Mouse (Mus musculus): Measurements from ENCODE around the gene Psen1. TPM values are rescaled to one million over a fixed set of nuclear protein-coding genes. Genes with fewer than 3 reads are reported as not detected.

The Psen1 gene
- polyA plus RNA-seq (2012; rRNA removed), result 31.3 and 31.5 TPM in 2 replicates

DNA sequence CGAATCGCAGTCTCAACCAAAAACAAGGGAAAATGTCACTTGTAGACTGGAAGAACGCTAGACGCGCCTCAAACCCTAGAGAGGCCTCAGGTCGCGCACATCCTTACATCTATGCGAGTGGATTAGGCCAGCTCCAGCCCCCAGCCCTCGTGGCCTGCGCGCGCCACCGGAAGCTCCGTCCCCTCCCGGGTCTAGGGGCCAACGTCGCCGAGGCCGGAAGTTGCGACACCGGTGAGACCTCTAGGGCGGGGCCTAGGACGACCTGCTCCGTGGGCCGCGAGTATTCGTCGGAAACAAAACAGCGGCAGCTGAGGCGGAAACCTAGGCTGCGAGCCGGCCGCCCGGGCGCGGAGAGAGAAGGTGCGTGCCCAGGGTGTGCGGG, at the start of gene Psen1:
Gene Psen1, plus strand, starts transcription at position 219 of the 382 bp plus-strand sequence.
- H3K4me3 ChIP-seq (ENCODE audit: control insufficient read depth, insufficient read depth, low read length), result peak within 1 kb of the TSS; percentile 84
- peak within 1 kb of the TSS; percentile 78 for H3K27ac ChIP-seq (ENCODE audit: control insufficient read depth, insufficient read depth, low read length)
- no peaks in the 10 kb centered on the region; the same call in 1 of the 2 replicates for H3K36me3 ChIP-seq (ENCODE audit: control insufficient read depth, insufficient read depth, low read length)
- under 1% methylated on average over 38 of the region's 38 CpGs for WGBS
- TF ChIP-seq CTCF (IDR thresholded peaks at IDR 0.05; ENCODE audit: borderline replicate concordance, control insufficient read depth, extremely low read depth, insufficient read depth, low read length, poor library complexity) (0 out of 2 replicates have a peak, but pooled peaks have one; percentile 26), POLR2A (IDR thresholded peaks at IDR 0.05; ENCODE audit: control insufficient read depth, extremely low read depth, insufficient read depth, low read length, poor library complexity) (peak; percentile 89)
- peak; percentile 93 for DNase-seq
- H3K27me3 ChIP-seq (ENCODE audit: control insufficient read depth, insufficient read depth, low read length), result no peaks in the 10 kb centered on the region
- H3K4me1 ChIP-seq (replicated peaks; ENCODE audit: control insufficient read depth, insufficient read depth, low read length), result no peaks in the 10 kb centered on the region

DNA sequence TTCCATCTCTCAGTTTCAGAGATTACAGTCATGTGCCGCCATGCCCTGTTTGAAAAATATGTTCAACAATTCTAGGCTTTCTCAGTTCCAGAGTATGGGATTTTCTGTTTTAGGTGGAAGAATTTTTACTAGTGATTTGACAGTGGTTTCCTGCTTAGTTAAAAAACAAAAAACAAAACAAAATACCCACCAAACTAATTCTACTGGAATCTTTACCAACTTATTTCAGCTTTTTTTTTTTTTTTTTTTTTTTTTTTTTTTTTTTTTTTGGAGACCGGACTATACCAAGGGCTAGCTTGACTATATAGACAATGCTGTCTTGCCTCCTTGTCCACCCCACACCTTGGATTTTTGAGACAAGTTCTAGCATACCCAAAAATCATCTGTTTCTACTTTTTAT, 46.7 kb upstream of the Psen1 start:
- Histone ChIP-seq H3K4me1 (replicated peaks; ENCODE audit: control insufficient read depth, insufficient read depth, low read length) (no peaks in the 10 kb centered on the region), H3K27me3 (ENCODE audit: control insufficient read depth, insufficient read depth, low read length) (no peaks in the 10 kb centered on the region), H3K36me3 (ENCODE audit: control insufficient read depth, insufficient read depth, low read length) (peaks cover 51% of the 10 kb centered on the region), H3K27ac (ENCODE audit: control insufficient read depth, insufficient read depth, low read length) (no peak overlapping the region), H3K4me3 (ENCODE audit: control insufficient read depth, insufficient read depth, low read length) (no peak overlapping the region)
- 93% methylated on average over 2 of the region's 2 CpGs for WGBS
- no peak for TF ChIP-seq CTCF (IDR thresholded peaks at IDR 0.05; ENCODE audit: borderline replicate concordance, control insufficient read depth, extremely low read depth, insufficient read depth, low read length, poor library complexity)
- no peak for TF ChIP-seq POLR2A (IDR thresholded peaks at IDR 0.05; ENCODE audit: control insufficient read depth, extremely low read depth, insufficient read depth, low read length, poor library complexity)
- no peak for DNase-seq

DNA sequence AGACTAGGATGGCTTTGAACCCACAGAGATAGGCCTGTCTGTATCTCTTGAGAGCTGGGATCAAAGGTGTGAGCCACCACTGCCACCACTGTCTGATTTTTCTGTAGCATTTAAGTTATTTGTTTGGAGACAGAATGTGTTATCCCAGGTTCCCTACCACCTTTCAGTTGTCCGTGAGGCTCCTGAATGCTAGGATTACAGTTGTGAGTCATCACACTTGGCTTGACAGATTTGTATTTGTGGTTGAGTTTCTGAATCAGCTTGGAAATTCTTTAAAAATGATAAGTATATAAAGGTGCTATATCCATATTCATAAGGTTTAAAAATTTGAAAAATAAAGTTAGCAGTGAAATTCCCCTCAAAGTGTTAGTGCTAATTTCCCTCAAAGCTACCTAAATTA, 44.8 kb upstream of the Psen1 start:
- H3K27ac ChIP-seq (ENCODE audit: control insufficient read depth, insufficient read depth, low read length), result no peak overlapping the region
- no peak for DNase-seq
- no peak for TF ChIP-seq CTCF (IDR thresholded peaks at IDR 0.05; ENCODE audit: borderline replicate concordance, control insufficient read depth, extremely low read depth, insufficient read depth, low read length, poor library complexity)
- no peak for TF ChIP-seq POLR2A (IDR thresholded peaks at IDR 0.05; ENCODE audit: control insufficient read depth, extremely low read depth, insufficient read depth, low read length, poor library complexity)
- H3K36me3 ChIP-seq (ENCODE audit: control insufficient read depth, insufficient read depth, low read length), result peaks cover 59% of the 10 kb centered on the region
- no peaks in the 10 kb centered on the region for H3K27me3 ChIP-seq (ENCODE audit: control insufficient read depth, insufficient read depth, low read length)
- no peaks in the 10 kb centered on the region for H3K4me1 ChIP-seq (replicated peaks; ENCODE audit: control insufficient read depth, insufficient read depth, low read length)
- no peak overlapping the region for H3K4me3 ChIP-seq (ENCODE audit: control insufficient read depth, insufficient read depth, low read length)
- WGBS, result 85% methylated on average over 1 of the region's 1 CpGs

- Histone ChIP-seq H3K27ac (ENCODE audit: control insufficient read depth, insufficient read depth, low read length) (no peak overlapping the region), H3K36me3 (ENCODE audit: control insufficient read depth, insufficient read depth, low read length) (peaks cover 69% of the 10 kb centered on the region), H3K27me3 (ENCODE audit: control insufficient read depth, insufficient read depth, low read length) (no peaks in the 10 kb centered on the region), H3K4me3 (ENCODE audit: control insufficient read depth, insufficient read depth, low read length) (no peak overlapping the region), H3K4me1 (replicated peaks; ENCODE audit: control insufficient read depth, insufficient read depth, low read length) (no peaks in the 10 kb centered on the region)
- WGBS, result 84% methylated on average over 3 of the region's 3 CpGs
- TF ChIP-seq POLR2A (IDR thresholded peaks at IDR 0.05; ENCODE audit: control insufficient read depth, extremely low read depth, insufficient read depth, low read length, poor library complexity), result no peak
- no peak for TF ChIP-seq CTCF (IDR thresholded peaks at IDR 0.05; ENCODE audit: borderline replicate concordance, control insufficient read depth, extremely low read depth, insufficient read depth, low read length, poor library complexity)
- DNase-seq, result no peak
Measured at GRCm38 (mm10) chr12:83650346-83650745, 37.6 kb upstream of the Psen1 start.

- no peak for DNase-seq
- H3K4me1 ChIP-seq (replicated peaks; ENCODE audit: control insufficient read depth, insufficient read depth, low read length), result no peaks in the 10 kb centered on the region
- no peak overlapping the region for H3K27ac ChIP-seq (ENCODE audit: control insufficient read depth, insufficient read depth, low read length)
- no peak for TF ChIP-seq POLR2A (IDR thresholded peaks at IDR 0.05; ENCODE audit: control insufficient read depth, extremely low read depth, insufficient read depth, low read length, poor library complexity)
- no peak for TF ChIP-seq CTCF (IDR thresholded peaks at IDR 0.05; ENCODE audit: borderline replicate concordance, control insufficient read depth, extremely low read depth, insufficient read depth, low read length, poor library complexity)
- H3K36me3 ChIP-seq (ENCODE audit: control insufficient read depth, insufficient read depth, low read length), result peaks cover 66% of the 10 kb centered on the region
- H3K27me3 ChIP-seq (ENCODE audit: control insufficient read depth, insufficient read depth, low read length), result no peaks in the 10 kb centered on the region
- H3K4me3 ChIP-seq (ENCODE audit: control insufficient read depth, insufficient read depth, low read length), result no peak overlapping the region
Measured at GRCm38 (mm10) chr12:83651414-83651813, 36.5 kb upstream of the Psen1 start.

GRCm38 (mm10) chr12:83685466-83685865, 2.5 kb upstream of the Psen1 start:
- peaks cover 13% of the 10 kb centered on the region for H3K36me3 ChIP-seq (ENCODE audit: control insufficient read depth, insufficient read depth, low read length)
- TF ChIP-seq CTCF (IDR thresholded peaks at IDR 0.05; ENCODE audit: borderline replicate concordance, control insufficient read depth, extremely low read depth, insufficient read depth, low read length, poor library complexity) (no peak), POLR2A (IDR thresholded peaks at IDR 0.05; ENCODE audit: control insufficient read depth, extremely low read depth, insufficient read depth, low read length, poor library complexity) (no peak)
- H3K27me3 ChIP-seq (ENCODE audit: control insufficient read depth, insufficient read depth, low read length), result no peaks in the 10 kb centered on the region
- 100% methylated on average over 1 of the region's 1 CpGs for WGBS
- no peaks in the 10 kb centered on the region for H3K4me1 ChIP-seq (replicated peaks; ENCODE audit: control insufficient read depth, insufficient read depth, low read length)
- H3K4me3 ChIP-seq (ENCODE audit: control insufficient read depth, insufficient read depth, low read length), result no peak overlapping the region
- H3K27ac ChIP-seq (ENCODE audit: control insufficient read depth, insufficient read depth, low read length), result no peak overlapping the region
- no peak for DNase-seq

Measured in thymus, adult 2 months (tissue).